Mouse (Mus musculus) CH12.LX (cell line): ENCODE data around the gene Pcsk2.

Source experiments
- BHLHE40 ChIP-seq: IDR thresholded peaks from 2 replicates; pipeline ENCODE4 v1.6.1; 2011; ENCODE audit warnings: mild to moderate bottlenecking, low read depth, low read length, improper control_type of control experiment
- CTCF ChIP-seq, 2 experiments: IDR thresholded peaks in 1 of 2; conservative IDR thresholded peaks in 1 of 2; 2 replicates each; pipeline ENCODE4 v1.5.1; 2011 to 2012; ENCODE audit warnings: low read depth in 2 of 2, low read length in 2 of 2, improper control_type of control experiment in 1 of 2, inconsistent platforms in 1 of 2, mild to moderate bottlenecking in 1 of 2, moderate library complexity in 1 of 2
- NRF1 ChIP-seq: IDR thresholded peaks from 2 replicates; pipeline ENCODE4 v1.6.1; 2014; ENCODE audit warnings: low read depth, mild to moderate bottlenecking, inconsistent platforms, low read length, improper control_type of control experiment, moderate library complexity
- POLR2A ChIP-seq: IDR thresholded peaks from 2 replicates; pipeline ENCODE4 v1.6.1; 2011; ENCODE audit warnings: low read depth, mild to moderate bottlenecking, improper control_type of control experiment, low read length
- POLR2AphosphoS2 ChIP-seq: IDR thresholded peaks from 2 replicates; pipeline ENCODE4 v1.6.1; 2011; ENCODE audit warnings: low read depth, low read length, improper control_type of control experiment

GRCm38 (mm10) chr2:143696704-143697103, 150.7 kb downstream of the Pcsk2 start:
- TF ChIP-seq POLR2A (no peak), CTCF (conservative IDR thresholded peaks at IDR 0.05 in 1 of 2, IDR thresholded peaks at IDR 0.05 in 1 of 2; ENCODE audit: low read depth in 2 of 2, low read length in 2 of 2) (no peak), NRF1 (no peak), POLR2AphosphoS2 (no peak), BHLHE40 (no peak)
